Mouse (Mus musculus): Measurements from ENCODE around the gene Mkrn2os. TPM values are rescaled to one million over a fixed set of nuclear protein-coding genes. Genes with fewer than 3 reads are reported as not detected.
A peak's percentile ranks its signal among the peaks of the same experiment; 100 is the strongest.

Mkrn2os gene
- polyA plus RNA-seq, 1 experiment from 2014 or later = 51.3 TPM

DNA sequence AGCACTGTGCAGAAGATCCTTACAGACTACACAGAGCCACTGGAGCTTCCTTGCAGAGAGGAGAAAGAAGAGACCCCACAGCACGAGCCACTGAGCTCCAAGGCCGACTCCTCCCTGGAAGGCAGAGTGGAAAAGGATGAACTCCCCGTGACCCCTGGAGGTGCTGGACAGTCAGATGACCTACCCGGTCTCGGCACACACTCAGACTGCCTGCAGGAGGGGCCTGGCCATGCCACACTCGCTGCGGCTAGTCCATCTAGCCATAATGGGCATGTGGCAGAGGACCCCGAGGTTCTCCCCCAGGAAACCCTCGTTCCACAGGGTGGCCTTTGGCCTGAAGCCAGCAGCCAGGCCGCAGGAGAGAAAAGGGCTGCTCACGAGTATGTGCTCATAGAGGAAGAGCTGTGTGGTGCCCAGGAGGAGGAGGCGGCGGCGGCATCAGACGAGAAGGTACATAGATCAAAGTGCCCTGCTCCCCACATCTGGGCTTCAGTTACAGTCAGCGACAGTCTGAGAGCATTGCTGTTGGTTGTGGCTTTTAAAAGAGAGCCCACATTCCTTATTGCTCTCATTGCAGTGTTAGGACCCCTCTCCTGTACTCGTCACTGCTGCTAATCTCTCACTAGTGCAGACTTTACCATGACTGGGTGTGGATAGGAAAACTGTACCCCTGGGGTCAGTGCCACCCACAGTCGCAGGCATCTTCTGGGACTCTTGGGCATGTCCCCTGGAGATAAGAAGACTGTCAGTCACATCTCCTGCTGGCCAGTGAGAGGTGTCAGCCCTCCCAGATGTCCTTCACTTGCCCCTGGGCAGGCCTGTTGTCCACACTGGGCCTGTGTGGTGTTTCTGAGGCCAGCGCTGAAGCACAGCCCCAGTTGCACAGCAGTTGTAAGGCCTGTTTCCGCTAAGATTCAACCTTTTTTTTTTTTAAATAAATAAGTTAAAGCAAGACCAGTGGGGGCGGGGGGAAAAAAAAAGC, 32.4 kb downstream of the Mkrn2os start:
- no peak for ATAC-seq
- whole genome bisulfite sequencing = 58% methylated on average over 21 of the region's 21 CpGs
- H3K4me3 ChIP-seq (ENCODE audit: low read length) = no peak overlapping the region

DNA sequence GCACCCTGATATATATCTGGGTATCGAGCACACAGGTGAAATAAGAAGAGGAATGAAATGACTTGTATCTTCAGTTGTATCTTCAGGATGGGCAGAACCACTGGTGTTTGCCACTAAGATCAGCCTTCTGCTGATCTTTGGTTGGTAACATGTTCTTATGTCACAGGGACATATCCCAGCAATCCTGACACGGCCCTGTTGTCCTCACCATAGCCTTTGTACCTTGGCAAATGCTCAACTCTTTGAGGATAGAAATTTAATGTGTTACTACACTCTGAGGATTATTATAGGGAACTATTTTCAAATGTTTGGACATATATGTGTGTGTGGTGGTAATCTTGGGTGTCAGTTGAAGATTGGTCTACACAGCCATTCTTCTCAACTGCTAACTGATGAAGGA, 34.2 kb downstream of the Mkrn2os start:
- Histone ChIP-seq H3K36me3 (ENCODE audit: control insufficient read depth, insufficient read depth, low read length) (peaks cover 11% of the 10 kb centered on the region; the same call in 1 of the 2 replicates), H3K9ac (ENCODE audit: low read depth, low read length) (no peak overlapping the region), H3K4me2 (ENCODE audit: low read depth, low read length) (no peak overlapping the region), H3K27me3 (replicated peaks; ENCODE audit: control insufficient read depth, insufficient read depth, low read length) (no peaks in the 10 kb centered on the region), H3K9me3 (ENCODE audit: control insufficient read depth, low read length) (no peaks in the 10 kb centered on the region), H3K27ac (ENCODE audit: low read length) (no peak overlapping the region), H3K4me3 (ENCODE audit: low read length) (no peak overlapping the region), H3K4me1 (ENCODE audit: control insufficient read depth, insufficient read depth, low read length) (no peaks in the 10 kb centered on the region)
- 94% methylated on average over 2 of the region's 2 CpGs for WGBS
- ATAC-seq = no peak

More for the DNA sequence above, 32.4 kb downstream of the Mkrn2os start:
- no peak overlapping the region for H3K27ac ChIP-seq (ENCODE audit: low read length)
- H3K9me3 ChIP-seq (ENCODE audit: control insufficient read depth, low read length) = no peaks in the 10 kb centered on the region
- no peak overlapping the region for H3K9ac ChIP-seq (ENCODE audit: low read depth, low read length)
- peaks cover 8% of the 10 kb centered on the region; the same call in 1 of the 2 replicates for H3K36me3 ChIP-seq (ENCODE audit: control insufficient read depth, insufficient read depth, low read length)
- H3K4me2 ChIP-seq (ENCODE audit: low read depth, low read length) = no peak overlapping the region
- H3K4me1 ChIP-seq (ENCODE audit: control insufficient read depth, insufficient read depth, low read length) = no peaks in the 10 kb centered on the region
- H3K27me3 ChIP-seq (replicated peaks; ENCODE audit: control insufficient read depth, insufficient read depth, low read length) = no peaks in the 10 kb centered on the region

DNA sequence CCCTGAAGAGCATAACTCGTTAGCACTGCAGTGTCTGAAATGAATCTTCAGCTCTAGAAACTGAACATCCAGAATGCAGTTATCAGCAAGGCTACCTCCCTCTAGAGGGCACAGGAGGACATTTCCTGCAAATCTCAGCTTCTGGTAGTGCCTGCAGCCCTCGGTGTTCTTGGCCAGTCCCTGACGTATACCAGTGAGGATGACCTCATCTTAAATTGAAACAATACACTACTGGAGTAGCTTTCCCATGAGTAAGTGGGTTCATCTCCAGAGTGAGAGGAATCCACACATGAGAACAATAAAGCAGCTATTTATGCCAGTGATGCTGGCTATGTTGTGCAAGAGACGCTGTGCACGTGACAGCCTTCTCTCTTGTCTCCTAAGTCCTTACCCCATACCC, 36.9 kb downstream of the Mkrn2os start:
- Histone ChIP-seq H3K27ac (ENCODE audit: low read length) (no peak overlapping the region), H3K9ac (ENCODE audit: low read depth, low read length) (no peak overlapping the region), H3K4me3 (ENCODE audit: low read length) (no peak overlapping the region), H3K4me2 (ENCODE audit: low read depth, low read length) (no peak overlapping the region), H3K9me3 (ENCODE audit: control insufficient read depth, low read length) (no peaks in the 10 kb centered on the region), H3K36me3 (ENCODE audit: control insufficient read depth, insufficient read depth, low read length) (peaks cover 14% of the 10 kb centered on the region; the same call in 1 of the 2 replicates), H3K4me1 (ENCODE audit: control insufficient read depth, insufficient read depth, low read length) (no peaks in the 10 kb centered on the region), H3K27me3 (replicated peaks; ENCODE audit: control insufficient read depth, insufficient read depth, low read length) (no peaks in the 10 kb centered on the region)
- no peak for ATAC-seq
- WGBS = 61% methylated on average over 5 of the region's 5 CpGs

DNA sequence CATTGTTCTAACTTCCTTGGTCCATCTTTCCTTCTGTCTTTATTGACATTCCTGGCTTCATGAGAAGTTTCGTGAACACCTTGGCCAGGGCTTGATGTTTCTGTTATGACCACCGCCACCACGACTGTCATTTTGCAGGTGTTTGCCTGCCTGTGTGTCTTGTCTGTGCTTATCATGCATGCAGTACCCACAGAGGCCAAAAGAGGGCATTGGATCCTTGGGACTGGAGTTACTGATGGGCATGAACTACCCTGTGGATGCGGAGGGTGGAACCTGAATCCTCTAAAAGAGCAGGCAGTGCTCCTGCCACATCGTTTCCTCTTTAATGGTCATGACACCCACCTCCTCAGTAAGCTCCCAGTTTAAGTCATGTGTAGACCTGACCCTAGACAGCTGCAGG, 46.1 kb downstream of the Mkrn2os start:
- no peak for ATAC-seq
- WGBS = 90% methylated on average over 5 of the region's 5 CpGs
- H3K27me3 ChIP-seq (replicated peaks; ENCODE audit: control insufficient read depth, insufficient read depth, low read length) = no peaks in the 10 kb centered on the region
- no peak overlapping the region for H3K27ac ChIP-seq (ENCODE audit: low read length)
- no peaks in the 10 kb centered on the region for H3K9me3 ChIP-seq (ENCODE audit: control insufficient read depth, low read length)
- H3K4me2 ChIP-seq (ENCODE audit: low read depth, low read length) = no peak overlapping the region
- H3K36me3 ChIP-seq (ENCODE audit: control insufficient read depth, insufficient read depth, low read length) = no peaks in the 10 kb centered on the region; the same call in 1 of the 2 replicates
- H3K9ac ChIP-seq (ENCODE audit: low read depth, low read length) = no peak overlapping the region
- no peak overlapping the region for H3K4me3 ChIP-seq (ENCODE audit: low read length)
- peaks cover 12% of the 10 kb centered on the region for H3K4me1 ChIP-seq (ENCODE audit: control insufficient read depth, insufficient read depth, low read length)

DNA sequence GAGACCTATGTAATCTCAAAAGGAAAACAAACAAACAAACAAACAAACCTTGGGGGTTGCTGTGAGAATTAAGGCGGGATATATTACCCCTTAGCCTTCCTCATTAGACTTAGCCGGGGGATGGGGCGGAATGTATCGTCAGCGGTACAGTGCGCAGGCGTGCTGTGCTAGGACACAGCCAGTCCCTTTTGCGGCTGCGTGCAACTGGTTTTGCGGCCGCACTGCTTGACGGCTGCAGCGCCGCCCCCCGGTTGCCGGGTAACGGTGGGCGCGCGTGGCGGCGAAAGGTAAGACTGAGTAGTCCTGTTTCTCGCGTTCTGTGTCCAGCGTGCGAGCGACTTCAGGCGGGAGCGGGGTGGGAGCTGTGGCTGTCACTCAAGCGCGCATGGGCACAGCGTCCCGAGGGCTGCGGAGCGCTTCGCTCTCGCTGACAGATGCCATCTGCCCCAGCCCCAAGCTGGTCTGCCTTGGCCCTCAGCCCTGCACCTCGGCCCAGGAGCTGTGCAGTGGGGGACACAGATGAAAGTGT, 47.9 kb downstream of the Mkrn2os start, which contains the start of gene Tsen2:
Tsen2 (plus strand) TSS at position 223 of the 529 bp plus-strand sequence.
- ATAC-seq = peak; percentile 93
- Histone ChIP-seq H3K27me3 (replicated peaks; ENCODE audit: control insufficient read depth, insufficient read depth, low read length) (no peaks in the 10 kb centered on the region), H3K9ac (ENCODE audit: low read depth, low read length) (peak within 1 kb of the TSS; percentile 84), H3K4me1 (ENCODE audit: control insufficient read depth, insufficient read depth, low read length) (peaks cover 12% of the 10 kb centered on the region), H3K27ac (ENCODE audit: low read length) (peak within 1 kb of the TSS; percentile 70), H3K4me3 (ENCODE audit: low read length) (peak within 1 kb of the TSS; percentile 70), H3K36me3 (ENCODE audit: control insufficient read depth, insufficient read depth, low read length) (no peaks in the 10 kb centered on the region; the same call in 1 of the 2 replicates), H3K9me3 (ENCODE audit: control insufficient read depth, low read length) (no peaks in the 10 kb centered on the region), H3K4me2 (ENCODE audit: low read depth, low read length) (peak within 1 kb of the TSS; percentile 85)
- WGBS = under 1% methylated on average over 38 of the region's 38 CpGs

DNA sequence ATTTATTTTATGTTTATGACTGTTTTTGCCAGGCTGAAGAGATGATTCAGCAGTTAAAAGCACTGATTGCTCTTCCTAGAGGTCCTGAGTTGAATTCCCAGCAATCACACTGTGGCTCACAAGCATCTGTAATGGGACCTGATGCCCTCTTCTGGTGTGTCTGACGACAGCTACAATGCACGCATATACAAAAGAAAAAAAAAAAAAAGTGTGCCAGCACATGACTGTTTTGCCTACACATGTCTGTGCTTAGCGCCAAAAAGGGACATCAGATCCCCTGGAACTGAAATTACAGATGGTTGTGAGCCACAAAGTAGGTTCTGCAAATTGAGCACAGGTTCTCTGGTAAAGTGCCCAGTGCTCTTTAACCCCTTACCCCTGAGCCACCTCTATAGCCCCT, 50.0 kb downstream of the Mkrn2os start:
- H3K9ac ChIP-seq (ENCODE audit: low read depth, low read length) = no peak overlapping the region
- no peak overlapping the region for H3K4me2 ChIP-seq (ENCODE audit: low read depth, low read length)
- WGBS = 46% methylated on average over 3 of the region's 3 CpGs
- no peak overlapping the region for H3K4me3 ChIP-seq (ENCODE audit: low read length)
- H3K4me1 ChIP-seq (ENCODE audit: control insufficient read depth, insufficient read depth, low read length) = peaks cover 15% of the 10 kb centered on the region
- H3K36me3 ChIP-seq (ENCODE audit: control insufficient read depth, insufficient read depth, low read length) = no peaks in the 10 kb centered on the region
- no peaks in the 10 kb centered on the region for H3K9me3 ChIP-seq (ENCODE audit: control insufficient read depth, low read length)
- no peaks in the 10 kb centered on the region for H3K27me3 ChIP-seq (replicated peaks; ENCODE audit: control insufficient read depth, insufficient read depth, low read length)
- ATAC-seq = no peak
- H3K27ac ChIP-seq (ENCODE audit: low read length) = peak overlapping the region; percentile 37; the same call in 1 of the 2 replicates

DNA sequence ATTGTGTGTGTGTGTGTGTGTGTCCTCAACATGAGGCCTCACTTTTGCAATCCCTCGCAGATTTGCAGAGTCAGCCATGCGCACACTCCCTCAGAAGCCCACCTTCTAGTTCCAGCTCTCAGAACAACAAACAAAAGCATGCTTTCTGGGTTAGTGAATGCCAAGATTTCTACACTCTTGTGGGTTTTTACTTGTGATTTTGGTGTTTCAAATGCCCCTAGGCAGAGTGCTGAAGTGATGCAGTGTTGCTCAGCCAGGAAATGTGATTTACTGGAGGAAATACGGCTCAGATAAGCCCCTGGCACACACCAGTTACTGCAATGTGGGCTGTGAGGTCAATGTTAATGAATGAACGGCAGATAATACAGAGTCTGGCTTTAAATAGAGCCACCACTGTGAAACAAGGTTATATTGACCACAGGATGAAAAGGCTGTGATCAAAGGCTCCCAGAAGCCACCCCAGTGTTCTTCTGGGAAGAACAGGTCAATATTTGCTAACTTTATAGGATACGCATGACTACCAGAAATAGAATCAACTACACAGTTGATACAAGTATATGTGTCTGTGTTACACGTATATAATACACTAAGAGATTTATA, 50.6 kb downstream of the Mkrn2os start:
- WGBS = 34% methylated on average over 6 of the region's 6 CpGs
- no peak overlapping the region for H3K4me2 ChIP-seq (ENCODE audit: low read depth, low read length)

DNA sequence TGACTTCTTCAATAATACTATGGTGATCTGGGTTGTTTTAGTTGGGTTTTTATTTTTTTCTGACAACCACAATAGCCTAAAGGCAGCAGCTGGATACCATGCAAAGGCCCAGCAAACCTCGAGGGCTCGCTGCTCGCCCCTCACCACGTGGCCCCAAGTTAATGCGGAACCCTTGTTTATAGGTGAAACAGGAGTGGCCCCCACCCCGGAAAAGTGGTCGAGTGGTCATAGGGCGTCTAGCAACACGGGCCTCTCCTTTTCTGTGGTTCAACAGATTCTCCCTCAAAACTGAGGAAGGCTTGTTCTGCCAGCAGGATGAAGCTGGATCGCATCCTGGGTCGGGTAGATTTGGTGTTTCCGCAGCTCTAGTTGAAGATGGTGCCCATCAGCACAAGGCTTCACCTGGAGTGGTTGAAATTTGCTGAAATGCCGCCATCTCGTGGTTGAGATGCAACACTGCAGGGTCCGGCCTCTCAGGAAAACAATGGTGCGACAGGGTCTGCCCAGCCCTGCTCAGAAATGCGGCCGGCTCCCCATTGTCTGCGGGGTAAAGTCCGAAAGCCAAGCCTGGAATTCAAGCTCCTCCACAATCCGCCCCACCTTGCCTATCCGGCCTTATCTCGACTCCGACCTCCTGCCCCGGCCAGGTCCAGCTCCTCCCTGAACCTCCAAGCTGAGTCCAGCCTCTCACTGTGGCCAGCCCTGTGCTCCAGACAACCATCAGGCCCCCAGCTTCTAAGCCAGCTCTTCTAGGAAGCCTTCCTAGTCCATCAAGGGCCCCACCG, 53.5 kb downstream of the Mkrn2os start:
- WGBS = 15% methylated on average over 26 of the region's 26 CpGs
- H3K9ac ChIP-seq (ENCODE audit: low read depth, low read length) = peak overlapping the region; percentile 63
- ATAC-seq = peak; percentile 91

More for the DNA sequence above, 50.6 kb downstream of the Mkrn2os start:
- no peak overlapping the region for H3K4me3 ChIP-seq (ENCODE audit: low read length)
- H3K9me3 ChIP-seq (ENCODE audit: control insufficient read depth, low read length) = no peaks in the 10 kb centered on the region
- H3K9ac ChIP-seq (ENCODE audit: low read depth, low read length) = no peak overlapping the region
- no peaks in the 10 kb centered on the region for H3K27me3 ChIP-seq (replicated peaks; ENCODE audit: control insufficient read depth, insufficient read depth, low read length)
- H3K27ac ChIP-seq (ENCODE audit: low read length) = peak overlapping the region; percentile 64
- peaks cover 15% of the 10 kb centered on the region for H3K4me1 ChIP-seq (ENCODE audit: control insufficient read depth, insufficient read depth, low read length)
- H3K36me3 ChIP-seq (ENCODE audit: control insufficient read depth, insufficient read depth, low read length) = no peaks in the 10 kb centered on the region
- no peak for ATAC-seq

More for the DNA sequence above, 53.5 kb downstream of the Mkrn2os start:
- Histone ChIP-seq H3K9me3 (ENCODE audit: control insufficient read depth, low read length) (no peaks in the 10 kb centered on the region), H3K27ac (ENCODE audit: low read length) (peak overlapping the region; percentile 56), H3K36me3 (ENCODE audit: control insufficient read depth, insufficient read depth, low read length) (no peaks in the 10 kb centered on the region), H3K27me3 (replicated peaks; ENCODE audit: control insufficient read depth, insufficient read depth, low read length) (no peaks in the 10 kb centered on the region), H3K4me3 (ENCODE audit: low read length) (peak overlapping the region; percentile 21; the same call in 1 of the 2 replicates), H3K4me2 (ENCODE audit: low read depth, low read length) (peak overlapping the region; percentile 49), H3K4me1 (ENCODE audit: control insufficient read depth, insufficient read depth, low read length) (peaks cover 9% of the 10 kb centered on the region; the same call in 1 of the 2 replicates)
